Mouse (Mus musculus) ES-Bruce4 (cell line): ENCODE measurements at regions not wholly inside any gene's neighbourhood (a gene's known extent, or its start where the extent isn't known, plus 50 kb on each side); places are given as distances from the start of the nearest gene placed in this dataset.

Source experiments
- H3K27ac ChIP-seq: 2 replicates; pipeline ENCODE4 v1.5.1; 2012; ENCODE audit warnings: low read length, inconsistent platforms; ENCODE audit not compliant: insufficient read depth
- H3K27me3 ChIP-seq: 2 replicates; pipeline ENCODE4 v1.6.1; 2012; ENCODE audit warnings: mild to moderate bottlenecking, low read length, inconsistent platforms; ENCODE audit not compliant: control insufficient read depth, poor library complexity, insufficient read depth, severe bottlenecking
- H3K36me3 ChIP-seq: 2 replicates; pipeline ENCODE4 v1.6.1; 2012; ENCODE audit warnings: inconsistent platforms, mild to moderate bottlenecking, low read length, moderate library complexity; ENCODE audit not compliant: control insufficient read depth, poor library complexity, insufficient read depth, severe bottlenecking
- H3K4me1 ChIP-seq: one replicate; pipeline ENCODE4 v1.8.1; 2011; ENCODE audit warnings: low read length; ENCODE audit not compliant: control insufficient read depth, insufficient read depth
- H3K4me3 ChIP-seq: 2 replicates; pipeline ENCODE4 v1.5.1; 2011; ENCODE audit warnings: low read depth, mild to moderate bottlenecking, low read length
- H3K9ac ChIP-seq: 2 replicates; pipeline ENCODE4 v1.6.1; 2012; ENCODE audit warnings: low read depth, mild to moderate bottlenecking, inconsistent platforms; ENCODE audit not compliant: poor library complexity, severe bottlenecking
- H3K9me3 ChIP-seq: replicated peaks from 2 replicates; pipeline ENCODE4 v1.6.1; 2012; ENCODE audit warnings: mild to moderate bottlenecking, low read length, inconsistent platforms; ENCODE audit not compliant: control insufficient read depth, poor library complexity, insufficient read depth, severe bottlenecking
- CTCF ChIP-seq: IDR thresholded peaks from one replicate; pipeline ENCODE4 v1.8.1; 2011; ENCODE audit warnings: low read depth, low read length
- EP300 ChIP-seq: IDR thresholded peaks from 2 replicates; pipeline ENCODE4 v1.6.1; 2011; ENCODE audit warnings: low read depth, low read length; ENCODE audit not compliant: insufficient read depth
- POLR2A ChIP-seq: IDR thresholded peaks from one replicate; pipeline ENCODE4 v1.8.1; 2011; ENCODE audit warnings: low read length; ENCODE audit not compliant: insufficient read depth

DNA sequence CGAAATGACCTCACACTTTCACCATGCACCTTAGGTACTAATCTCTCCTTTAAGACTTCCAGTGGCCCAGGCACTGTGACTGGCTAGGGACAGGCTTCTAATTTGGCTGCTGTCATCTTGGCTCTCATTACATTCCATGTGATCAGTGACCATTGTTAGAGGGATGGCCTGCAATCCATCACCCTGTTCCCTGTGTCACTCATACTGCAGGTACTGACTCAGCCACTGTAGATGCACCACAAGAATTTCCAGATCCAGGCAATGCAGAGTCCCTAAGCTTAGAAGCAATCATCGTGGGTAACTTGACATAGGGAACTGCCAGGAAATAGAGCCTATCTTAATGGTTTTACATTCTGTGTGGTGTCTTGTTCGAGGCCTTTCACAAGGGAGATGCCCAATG is 92.1 kb upstream of the Krr1 start:
- Histone ChIP-seq H3K36me3 (no peaks in the 10 kb centered on the region), H3K9me3 (no peaks in the 10 kb centered on the region), H3K27me3 (no peaks in the 10 kb centered on the region; the same call in 1 of the 2 replicates), H3K9ac (no peak overlapping the region), H3K4me3 (no peak overlapping the region), H3K4me1 (no peaks in the 10 kb centered on the region), H3K27ac (no peak overlapping the region)
- no peak for TF ChIP-seq POLR2A
- TF ChIP-seq CTCF = no peak
- TF ChIP-seq EP300 = no peak

DNA sequence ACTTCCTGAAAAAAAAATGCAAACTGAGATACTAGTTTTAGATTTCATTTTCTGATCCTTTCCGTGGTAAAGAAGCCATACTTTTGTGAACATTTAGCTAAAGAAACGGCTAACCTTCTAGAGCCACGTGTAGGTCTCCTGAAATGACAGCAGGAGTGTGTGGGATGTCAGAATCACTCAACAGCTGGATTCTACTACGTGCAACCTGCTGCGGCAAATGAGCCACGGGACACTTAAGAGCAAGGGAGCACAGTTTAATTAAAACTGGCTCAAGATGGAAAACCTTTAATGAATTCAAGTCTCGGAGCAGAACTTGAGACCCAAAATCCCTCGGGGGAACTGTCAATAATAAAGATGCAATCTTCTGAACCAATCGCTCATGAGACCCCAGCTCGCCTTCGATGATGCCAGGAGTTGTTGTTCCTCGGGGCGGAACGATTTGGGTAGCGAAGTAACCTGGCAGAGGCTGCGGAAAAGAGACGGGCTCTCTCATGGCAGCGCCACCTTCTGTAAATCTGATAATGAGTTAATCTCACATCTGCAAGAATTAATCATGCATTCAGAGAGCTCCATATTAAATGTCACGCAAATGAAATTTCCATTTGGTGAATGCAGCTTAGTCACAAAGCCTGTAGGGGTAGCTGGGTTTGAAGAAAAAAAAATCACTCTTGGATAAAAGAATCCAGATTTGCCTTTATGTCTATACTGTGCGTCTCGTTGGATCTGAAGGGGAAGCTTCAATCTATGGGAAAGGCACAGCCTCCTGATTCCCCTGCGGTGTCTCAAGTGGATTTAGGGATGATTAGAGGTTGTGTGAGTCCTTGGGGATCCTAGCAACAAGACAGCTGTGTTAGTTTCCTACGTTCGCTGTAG is 90.9 kb upstream of the Krr1 start:
- H3K4me3 ChIP-seq = no peak overlapping the region
- H3K4me1 ChIP-seq = no peaks in the 10 kb centered on the region
- no peaks in the 10 kb centered on the region for H3K9me3 ChIP-seq
- TF ChIP-seq POLR2A (no peak), EP300 (no peak), CTCF (no peak)
- no peaks in the 10 kb centered on the region; the same call in 1 of the 2 replicates for H3K27me3 ChIP-seq
- no peak overlapping the region for H3K27ac ChIP-seq
- no peaks in the 10 kb centered on the region for H3K36me3 ChIP-seq
- H3K9ac ChIP-seq = no peak overlapping the region

GRCm38 (mm10) chr10:111882521-111882920 is 89.9 kb upstream of the Krr1 start:
- no peak overlapping the region for H3K9ac ChIP-seq
- H3K9me3 ChIP-seq = no peaks in the 10 kb centered on the region
- no peak overlapping the region for H3K4me3 ChIP-seq
- TF ChIP-seq POLR2A (no peak), EP300 (no peak), CTCF (no peak)
- no peaks in the 10 kb centered on the region for H3K4me1 ChIP-seq
- no peaks in the 10 kb centered on the region; the same call in 1 of the 2 replicates for H3K27me3 ChIP-seq
- H3K27ac ChIP-seq = no peak overlapping the region
- no peaks in the 10 kb centered on the region for H3K36me3 ChIP-seq

DNA sequence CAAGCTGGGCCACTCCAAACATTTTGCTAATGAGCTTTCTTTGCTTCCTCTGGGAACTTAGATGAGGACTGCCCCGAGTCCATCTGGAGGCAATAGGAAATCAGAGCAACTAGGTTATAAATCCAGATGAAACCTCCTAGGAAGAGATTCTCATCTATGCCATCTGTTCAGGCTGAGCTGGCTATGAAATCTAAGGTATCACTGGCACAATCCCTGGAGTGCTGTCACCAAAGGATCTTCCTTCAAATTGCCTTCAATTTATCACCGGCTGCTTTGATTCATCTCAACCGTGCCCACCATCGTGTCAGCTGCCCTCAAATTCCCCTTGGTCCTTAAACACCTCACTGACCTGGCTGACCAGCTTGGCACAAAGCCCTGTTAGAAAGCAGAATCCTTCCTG is 87.8 kb upstream of the Krr1 start:
- TF ChIP-seq EP300 (no peak), CTCF (no peak), POLR2A (no peak)
- Histone ChIP-seq H3K36me3 (no peaks in the 10 kb centered on the region), H3K4me1 (no peaks in the 10 kb centered on the region), H3K9ac (no peak overlapping the region), H3K27ac (no peak overlapping the region), H3K4me3 (no peak overlapping the region), H3K9me3 (no peaks in the 10 kb centered on the region), H3K27me3 (no peaks in the 10 kb centered on the region; the same call in 1 of the 2 replicates)

DNA sequence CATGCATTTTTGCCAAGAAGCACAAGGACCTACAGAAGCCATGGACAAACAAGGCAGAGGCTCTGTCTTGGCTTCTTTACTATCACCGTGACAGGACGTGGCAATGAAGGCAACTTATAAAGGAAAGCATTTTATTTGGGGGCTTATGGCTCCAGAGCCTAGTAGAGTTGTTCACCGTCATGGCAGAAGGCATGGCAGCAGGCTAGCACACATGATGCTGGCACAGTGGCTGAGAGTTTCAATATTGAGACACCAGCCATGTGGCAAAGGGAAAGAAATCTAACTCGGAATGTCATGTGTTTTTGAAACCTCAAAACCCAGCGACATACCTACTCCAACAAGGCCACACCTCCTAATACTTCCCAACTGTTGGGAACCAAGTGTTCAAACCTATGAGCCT is 83.4 kb upstream of the Krr1 start:
- no peaks in the 10 kb centered on the region for H3K9me3 ChIP-seq
- TF ChIP-seq EP300 (no peak), POLR2A (no peak)
- H3K36me3 ChIP-seq = no peaks in the 10 kb centered on the region

GRCm38 (mm10) chr10:111893489-111893888 is 79.0 kb upstream of the Krr1 start:
- no peak overlapping the region for H3K9ac ChIP-seq
- H3K4me3 ChIP-seq = no peak overlapping the region
- no peaks in the 10 kb centered on the region for H3K9me3 ChIP-seq
- TF ChIP-seq POLR2A = no peak
- TF ChIP-seq CTCF = no peak
- TF ChIP-seq EP300 = no peak
- no peak overlapping the region for H3K27ac ChIP-seq
- H3K4me1 ChIP-seq = peaks cover 2% of the 10 kb centered on the region
- H3K36me3 ChIP-seq = no peaks in the 10 kb centered on the region
- H3K27me3 ChIP-seq = no peaks in the 10 kb centered on the region

More for the DNA sequence above, 83.4 kb upstream of the Krr1 start:
- H3K9ac ChIP-seq = no peak overlapping the region
- H3K4me3 ChIP-seq = no peak overlapping the region
- H3K4me1 ChIP-seq = peaks cover 2% of the 10 kb centered on the region
- no peaks in the 10 kb centered on the region for H3K27me3 ChIP-seq
- H3K27ac ChIP-seq = no peak overlapping the region
